In the genomic region with DNA sequence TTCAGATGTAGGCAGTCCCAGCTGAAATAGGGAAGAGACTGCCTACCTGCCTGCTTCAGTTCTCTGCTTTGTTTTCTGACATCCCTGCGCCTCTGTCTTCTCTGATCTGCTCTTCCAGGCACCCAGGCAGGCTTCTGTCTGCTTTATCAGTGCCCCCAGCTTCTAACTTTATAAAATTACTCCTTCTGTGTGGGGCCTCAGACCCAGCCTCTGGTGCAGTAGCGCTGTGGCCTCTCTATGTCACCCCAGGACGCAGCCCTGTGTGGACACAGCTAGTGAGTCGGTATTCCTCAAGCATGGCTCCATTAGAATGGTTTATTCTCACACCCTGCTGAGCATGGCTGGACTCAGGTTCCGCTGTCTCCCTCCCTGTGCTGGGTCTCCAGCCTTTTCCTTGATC, we compare ENCODE assay signal across 10 mouse cellular contexts. TPM values are rescaled to one million over a fixed set of nuclear protein-coding genes. Genes with fewer than 3 reads are reported as not detected.
A peak's percentile ranks its signal among the peaks of the same experiment; 100 is the strongest.
DNase-seq lines count a peak whose midpoint lies in the region; ATAC-seq and TF ChIP-seq lines count a peak whose summit lies in the region.
"Had no signal": no experiment of that assay in that cellular context is flagged by ENCODE, and none has a peak within 500 bp of the region (broad histone marks: within the 10 kb centered on the region; RNA-seq: fewer than 3 reads in every experiment).

No protein-coding gene starts in this region.

- 60% methylated on average over 5 of the region's 5 CpGs for WGBS in hindbrain, embryonic 10.5 days
- 52% methylated on average over 5 of the region's 5 CpGs for WGBS in hindbrain, embryonic 16.5 days
- 33% methylated on average over 5 of the region's 5 CpGs for WGBS in bone marrow, adult 2 months
- whole genome bisulfite sequencing in liver, embryonic 13.5 days (ENCODE audit: insufficient replicate concordance), result 23% methylated on average over 5 of the region's 5 CpGs
- 55% methylated on average over 5 of the region's 5 CpGs for WGBS in midbrain, embryonic 14.5 days

- no peak for DNase-seq in hindbrain, embryonic 10.5 days (ENCODE audit: low spot score)
- DNase-seq in liver, embryonic 13.5 days, result no peak
- DNase-seq in cerebellum, postnatal 4 days (ENCODE audit: low spot score in 2 of 2), result no peak
- DNase-seq in midbrain, embryonic 14.5 days, result no peak
- DNase-seq: cerebellum, adult 9-11 months; kidney, adult 8-10 months; left cerebral cortex, postnatal 4 days had no signal

- H3K36me3 ChIP-seq in hindbrain, embryonic 10.5 days, result no peaks in the 10 kb centered on the region
- H3K36me3 ChIP-seq in hindbrain, embryonic 16.5 days (ENCODE audit: control insufficient read depth, insufficient read depth, low read length), result no peaks in the 10 kb centered on the region
- H3K36me3 ChIP-seq in liver, embryonic 13.5 days, result no peaks in the 10 kb centered on the region
- no peaks in the 10 kb centered on the region for H3K36me3 ChIP-seq in midbrain, embryonic 14.5 days (ENCODE audit: control insufficient read depth, insufficient read depth, low read length)

- no peaks in the 10 kb centered on the region; the same call in 1 of the 2 replicates for H3K27me3 ChIP-seq in hindbrain, embryonic 10.5 days (ENCODE audit: insufficient read depth, poor library complexity, severe bottlenecking)
- H3K27me3 ChIP-seq in hindbrain, embryonic 16.5 days (replicated peaks; ENCODE audit: control insufficient read depth, insufficient read depth, low read length), result no peaks in the 10 kb centered on the region
- H3K27me3 ChIP-seq in liver, embryonic 13.5 days, result no peaks in the 10 kb centered on the region
- H3K27me3 ChIP-seq in midbrain, embryonic 14.5 days (ENCODE audit: control insufficient read depth, insufficient read depth, low read length), result no peaks in the 10 kb centered on the region

- H3K9me3 ChIP-seq in hindbrain, embryonic 10.5 days, result no peaks in the 10 kb centered on the region
- no peaks in the 10 kb centered on the region for H3K9me3 ChIP-seq in hindbrain, embryonic 16.5 days (ENCODE audit: control insufficient read depth, low read length)
- H3K9me3 ChIP-seq in liver, embryonic 13.5 days (replicated peaks), result no peaks in the 10 kb centered on the region
- H3K9me3 ChIP-seq in midbrain, embryonic 14.5 days (ENCODE audit: control insufficient read depth, low read length), result no peaks in the 10 kb centered on the region

- H3K9ac ChIP-seq in hindbrain, embryonic 16.5 days (ENCODE audit: low read depth, low read length), result no peak overlapping the region
- no peak overlapping the region for H3K9ac ChIP-seq in liver, embryonic 13.5 days
- H3K9ac ChIP-seq in midbrain, embryonic 14.5 days (replicated peaks; ENCODE audit: low read length), result no peak overlapping the region

- ATAC-seq in hindbrain, embryonic 16.5 days, result no peak
- ATAC-seq in common myeloid progenitor, adult 5-6 weeks (replicated peaks; ENCODE audit: low read depth, poor library complexity, severe bottlenecking), result peak; percentile 10; the same call in 1 of the 2 replicates
- ATAC-seq in liver, embryonic 13.5 days (ENCODE audit: low read depth), result peak; percentile 52
- no peak for ATAC-seq in midbrain, embryonic 14.5 days (ENCODE audit: low FRiP score, low TSS enrichment)

- H3K4me2 ChIP-seq in hindbrain, embryonic 16.5 days (ENCODE audit: low read length), result no peak overlapping the region
- H3K4me2 ChIP-seq in liver, embryonic 13.5 days, result peak overlapping the region; percentile 8
- H3K4me2 ChIP-seq in midbrain, embryonic 14.5 days (ENCODE audit: low read length), result no peak overlapping the region

- H3K27ac ChIP-seq in hindbrain, embryonic 10.5 days, result peak overlapping the region; percentile 60; the same call in 1 of the 2 replicates
- H3K27ac ChIP-seq in hindbrain, embryonic 16.5 days (ENCODE audit: low read depth, low read length), result no peak overlapping the region
- H3K27ac ChIP-seq in bone marrow, adult 2 months (ENCODE audit: control insufficient read depth, insufficient read depth, low read depth, low read length, poor library complexity), result peak overlapping the region; percentile 12
- peak overlapping the region; percentile 80 for H3K27ac ChIP-seq in liver, embryonic 13.5 days
- H3K27ac ChIP-seq in midbrain, embryonic 14.5 days (replicated peaks; ENCODE audit: low read depth, low read length), result no peak overlapping the region

- no peak for TF ChIP-seq CTCF in bone marrow, adult 2 months (IDR thresholded peaks at IDR 0.05; ENCODE audit: control insufficient read depth, insufficient read depth, low read length)

- no peak for TF ChIP-seq POLR2A in bone marrow, adult 2 months (IDR thresholded peaks at IDR 0.05; ENCODE audit: borderline replicate concordance, control insufficient read depth, low read depth, low read length)

- H3K4me3 ChIP-seq in hindbrain, embryonic 10.5 days, result no peak overlapping the region
- H3K4me3 ChIP-seq in hindbrain, embryonic 16.5 days (ENCODE audit: low read length), result no peak overlapping the region
- no peak overlapping the region for H3K4me3 ChIP-seq in bone marrow, adult 2 months (replicated peaks; ENCODE audit: control insufficient read depth, low read depth, low read length)
- no peak overlapping the region for H3K4me3 ChIP-seq in liver, embryonic 13.5 days (replicated peaks)
- H3K4me3 ChIP-seq in midbrain, embryonic 14.5 days (replicated peaks; ENCODE audit: low read depth, low read length), result no peak overlapping the region

- H3K4me1 ChIP-seq in hindbrain, embryonic 10.5 days (replicated peaks), result peaks cover 34% of the 10 kb centered on the region
- H3K4me1 ChIP-seq in hindbrain, embryonic 16.5 days (ENCODE audit: control insufficient read depth, insufficient read depth, low read depth, low read length), result no peaks in the 10 kb centered on the region
- H3K4me1 ChIP-seq in bone marrow, adult 2 months (ENCODE audit: control insufficient read depth, insufficient read depth, low read length), result peaks cover 7% of the 10 kb centered on the region; the same call in 1 of the 2 replicates
- peaks cover 41% of the 10 kb centered on the region for H3K4me1 ChIP-seq in liver, embryonic 13.5 days (replicated peaks)
- H3K4me1 ChIP-seq in midbrain, embryonic 14.5 days (ENCODE audit: control insufficient read depth, insufficient read depth, low read length), result no peaks in the 10 kb centered on the region

RNA-seq across cellular contexts. Expression of a gene that starts 18.1 kb away (rescaled TPM):
- polyA plus RNA-seq in hindbrain, embryonic 10.5 days (2016; fragmentation: Nextera tagmentation; extraction: Ambion mirVana), result 6.7 and 8.2 TPM in 2 replicates
- 13.6 and 18.2 TPM in 2 replicates for polyA plus RNA-seq in hindbrain, embryonic 16.5 days (2015; fragmentation: Nextera tagmentation; extraction: Ambion mirVana)
- 2.6 and 8.9 TPM in 2 replicates for polyA plus RNA-seq in bone marrow, adult 2 months (2011; ENCODE audit: insufficient read depth, insufficient read length, low replicate concordance, missing spikeins)
- total RNA-seq in common myeloid progenitor, adult 5-6 weeks (2017), result 0.05 and 0.59 TPM in 2 replicates
- polyA plus RNA-seq in liver, embryonic 13.5 days (2015; fragmentation: Nextera tagmentation; extraction: Ambion mirVana), result 0.53 and 0.83 TPM in 2 replicates
- polyA plus RNA-seq in midbrain, embryonic 14.5 days (2014; fragmentation: Nextera tagmentation; extraction: Ambion mirVana), result 12.1 and 13.2 TPM in 2 replicates

RNA-seq across cellular contexts. Expression of a gene that starts 24.4 kb away (rescaled TPM):
- polyA plus RNA-seq in hindbrain, embryonic 10.5 days (2016; fragmentation: Nextera tagmentation; extraction: Ambion mirVana), result 2.3 and 3.3 TPM in 2 replicates
- polyA plus RNA-seq in hindbrain, embryonic 16.5 days (2015; fragmentation: Nextera tagmentation; extraction: Ambion mirVana), result 2.7 and 4.8 TPM in 2 replicates
- polyA plus RNA-seq in bone marrow, adult 2 months (2011; ENCODE audit: insufficient read depth, insufficient read length, low replicate concordance, missing spikeins), result 1.3 TPM in 2 replicates
- total RNA-seq in common myeloid progenitor, adult 5-6 weeks (2017), result not detected in 2 replicates
- polyA plus RNA-seq in liver, embryonic 13.5 days (2015; fragmentation: Nextera tagmentation; extraction: Ambion mirVana), result 2.7 and 3.2 TPM in 2 replicates
- 1.8 and 2.7 TPM in 2 replicates for polyA plus RNA-seq in midbrain, embryonic 14.5 days (2014; fragmentation: Nextera tagmentation; extraction: Ambion mirVana)

Comparison
In these comparisons a context has a peak if more than half of its experiments do, and no peak if none do; other contexts are left out.
1. H3K27ac ChIP-seq: peak in hindbrain, embryonic 10.5 days (single experiment), bone marrow, adult 2 months (single experiment) and liver, embryonic 13.5 days (single experiment); none in hindbrain, embryonic 16.5 days (single experiment) and midbrain, embryonic 14.5 days (single experiment).
2. ATAC-seq: peak in common myeloid progenitor, adult 5-6 weeks (single experiment) and liver, embryonic 13.5 days (single experiment); none in hindbrain, embryonic 16.5 days (single experiment) and midbrain, embryonic 14.5 days (single experiment).